Mouse (Mus musculus): Measurements from ENCODE around the gene Kel. TPM values are rescaled to one million over a fixed set of nuclear protein-coding genes. Genes with fewer than 3 reads are reported as not detected.

Kel gene
- polyA plus RNA-seq (2014; fragmentation: Nextera tagmentation; extraction: Ambion mirVana), result 0.41 and 1.8 TPM in 2 replicates

DNA sequence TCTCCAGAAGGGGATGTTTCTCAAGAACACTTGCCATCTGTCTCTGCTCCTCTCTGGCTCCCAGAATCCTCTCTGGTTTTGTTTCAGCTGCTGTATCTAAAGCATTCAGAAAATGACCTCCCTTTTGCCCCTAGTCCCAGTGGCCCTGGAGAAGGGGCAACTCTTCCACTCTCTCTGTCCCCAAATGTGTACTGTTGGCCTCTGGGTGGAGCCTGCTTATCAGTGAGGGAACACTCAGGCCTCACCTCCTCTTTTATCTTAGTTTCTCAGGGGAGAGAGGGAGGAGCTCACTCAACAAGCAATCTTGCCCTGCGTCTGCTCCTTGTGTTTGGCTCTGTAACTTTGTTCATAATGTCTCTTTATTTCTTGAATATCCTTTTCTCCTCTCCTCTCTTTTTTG, at the start of gene Kel:
TSS of gene Kel (minus strand) at position 217 of the 400 bp plus-strand sequence.
- ATAC-seq (ENCODE audit: insufficient read depth) (no peak), DNase-seq (no peak)
- H3K4me3 ChIP-seq (ENCODE audit: low read depth, low read length), result peak within 1 kb of the TSS; percentile 10; the same call in 1 of the 2 replicates
- H3K27ac ChIP-seq (ENCODE audit: low read depth), result peak within 1 kb of the TSS; percentile 33; the same call in 1 of the 2 replicates
- H3K4me2 ChIP-seq, result no peak within 1 kb of the TSS; the same call in 1 of the 2 replicates
- WGBS, result 17% methylated on average over 1 of the region's 1 CpGs
- no peak for TF ChIP-seq CTCF (IDR thresholded peaks at IDR 0.05; ENCODE audit: low read depth)
- H3K36me3 ChIP-seq (ENCODE audit: insufficient read depth), result no peaks in the 10 kb centered on the region
- H3K27me3 ChIP-seq (ENCODE audit: insufficient read depth, low read length), result no peaks in the 10 kb centered on the region
- H3K9ac ChIP-seq, result no peak within 1 kb of the TSS; the same call in 1 of the 2 replicates
- H3K4me1 ChIP-seq (ENCODE audit: insufficient read depth), result no peaks in the 10 kb centered on the region
- no peaks in the 10 kb centered on the region for H3K9me3 ChIP-seq (ENCODE audit: low read depth, low read length)

GRCm38 (mm10) chr6:41744664-41745392, 40.7 kb upstream of the Kel start:
- no peak for DNase-seq
- Histone ChIP-seq H3K9ac (no peak overlapping the region), H3K4me3 (ENCODE audit: low read depth, low read length) (no peak overlapping the region), H3K4me1 (ENCODE audit: insufficient read depth) (no peaks in the 10 kb centered on the region), H3K27me3 (ENCODE audit: insufficient read depth, low read length) (no peaks in the 10 kb centered on the region), H3K4me2 (no peak overlapping the region), H3K27ac (ENCODE audit: low read depth) (no peak overlapping the region), H3K36me3 (ENCODE audit: insufficient read depth) (no peaks in the 10 kb centered on the region), H3K9me3 (ENCODE audit: low read depth, low read length) (no peaks in the 10 kb centered on the region)
- no peak for ATAC-seq (ENCODE audit: insufficient read depth)
- WGBS, result 62% methylated on average over 5 of the region's 5 CpGs
- no peak for TF ChIP-seq CTCF (IDR thresholded peaks at IDR 0.05; ENCODE audit: low read depth)

GRCm38 (mm10) chr6:41741101-41741500, 37.0 kb upstream of the Kel start:
- Histone ChIP-seq H3K27me3 (ENCODE audit: insufficient read depth, low read length) (no peaks in the 10 kb centered on the region), H3K9me3 (ENCODE audit: low read depth, low read length) (no peaks in the 10 kb centered on the region), H3K4me3 (ENCODE audit: low read depth, low read length) (no peak overlapping the region), H3K4me2 (no peak overlapping the region), H3K4me1 (ENCODE audit: insufficient read depth) (no peaks in the 10 kb centered on the region), H3K36me3 (ENCODE audit: insufficient read depth) (no peaks in the 10 kb centered on the region), H3K27ac (ENCODE audit: low read depth) (no peak overlapping the region), H3K9ac (no peak overlapping the region)
- ATAC-seq (ENCODE audit: insufficient read depth) (no peak), DNase-seq (no peak)
- TF ChIP-seq CTCF (IDR thresholded peaks at IDR 0.05; ENCODE audit: low read depth), result no peak

- WGBS, result 88% methylated on average over 5 of the region's 5 CpGs
- Histone ChIP-seq H3K4me3 (ENCODE audit: low read depth, low read length) (no peak overlapping the region), H3K36me3 (ENCODE audit: insufficient read depth) (no peaks in the 10 kb centered on the region), H3K9me3 (ENCODE audit: low read depth, low read length) (no peaks in the 10 kb centered on the region), H3K4me2 (no peak overlapping the region), H3K27ac (ENCODE audit: low read depth) (no peak overlapping the region), H3K9ac (no peak overlapping the region), H3K27me3 (ENCODE audit: insufficient read depth, low read length) (no peaks in the 10 kb centered on the region), H3K4me1 (ENCODE audit: insufficient read depth) (no peaks in the 10 kb centered on the region)
- DNase-seq, result no peak
- no peak for ATAC-seq (ENCODE audit: insufficient read depth)
- TF ChIP-seq CTCF (IDR thresholded peaks at IDR 0.05; ENCODE audit: low read depth), result no peak
These were observed 30.8 kb upstream of the Kel start for GRCm38 (mm10) chr6:41734719-41735470.

GRCm38 (mm10) chr6:41727989-41728609, 24.0 kb upstream of the Kel start:
- ATAC-seq (ENCODE audit: insufficient read depth), result no peak
- no peak for DNase-seq
- H3K9ac ChIP-seq, result no peak overlapping the region
- peak; percentile 25; the same call in 1 of the 2 replicates for TF ChIP-seq CTCF (IDR thresholded peaks at IDR 0.05; ENCODE audit: low read depth)
- H3K4me2 ChIP-seq, result no peak overlapping the region
- H3K36me3 ChIP-seq (ENCODE audit: insufficient read depth), result no peaks in the 10 kb centered on the region
- H3K27me3 ChIP-seq (ENCODE audit: insufficient read depth, low read length), result no peaks in the 10 kb centered on the region
- H3K9me3 ChIP-seq (ENCODE audit: low read depth, low read length), result no peaks in the 10 kb centered on the region
- WGBS, result 74% methylated on average over 1 of the region's 1 CpGs
- H3K4me1 ChIP-seq (ENCODE audit: insufficient read depth), result no peaks in the 10 kb centered on the region
- no peak overlapping the region for H3K4me3 ChIP-seq (ENCODE audit: low read depth, low read length)
- no peak overlapping the region for H3K27ac ChIP-seq (ENCODE audit: low read depth)

- no peak overlapping the region for H3K9ac ChIP-seq
- no peak for DNase-seq
- no peaks in the 10 kb centered on the region for H3K27me3 ChIP-seq (ENCODE audit: insufficient read depth, low read length)
- no peak overlapping the region for H3K4me2 ChIP-seq
- no peak for TF ChIP-seq CTCF (IDR thresholded peaks at IDR 0.05; ENCODE audit: low read depth)
- no peak overlapping the region for H3K4me3 ChIP-seq (ENCODE audit: low read depth, low read length)
- ATAC-seq (ENCODE audit: insufficient read depth), result no peak
- 76% methylated on average over 2 of the region's 2 CpGs for WGBS
- H3K4me1 ChIP-seq (ENCODE audit: insufficient read depth), result no peaks in the 10 kb centered on the region
- no peak overlapping the region for H3K27ac ChIP-seq (ENCODE audit: low read depth)
- no peaks in the 10 kb centered on the region for H3K36me3 ChIP-seq (ENCODE audit: insufficient read depth)
- no peaks in the 10 kb centered on the region for H3K9me3 ChIP-seq (ENCODE audit: low read depth, low read length)
These were observed 17.3 kb upstream of the Kel start for GRCm38 (mm10) chr6:41721430-41721829.

- Histone ChIP-seq H3K4me2 (no peak overlapping the region), H3K4me3 (ENCODE audit: low read depth, low read length) (no peak overlapping the region), H3K27me3 (ENCODE audit: insufficient read depth, low read length) (no peaks in the 10 kb centered on the region), H3K4me1 (ENCODE audit: insufficient read depth) (no peaks in the 10 kb centered on the region), H3K27ac (ENCODE audit: low read depth) (no peak overlapping the region), H3K9ac (no peak overlapping the region), H3K36me3 (ENCODE audit: insufficient read depth) (no peaks in the 10 kb centered on the region), H3K9me3 (ENCODE audit: low read depth, low read length) (no peaks in the 10 kb centered on the region)
- WGBS, result 77% methylated on average over 1 of the region's 1 CpGs
- no peak for TF ChIP-seq CTCF (IDR thresholded peaks at IDR 0.05; ENCODE audit: low read depth)
- no peak for ATAC-seq (ENCODE audit: insufficient read depth)
- no peak for DNase-seq
These were observed 6.1 kb upstream of the Kel start for GRCm38 (mm10) chr6:41710281-41710680.
